Mouse (Mus musculus) spleen, postnatal 0 days (tissue): ENCODE measurements around the gene Mgme1. TPM values are rescaled to one million over a fixed set of nuclear protein-coding genes. Genes with fewer than 3 reads are reported as not detected.

Experiments
- polyA plus RNA-seq: library from polyadenylated mRNA; unstranded; fragments of >200 nt; fragmentation: Nextera tagmentation; extraction: Ambion mirVana; gene quantifications from 2 replicates; pipeline ENCODE4 v1.2.1, GENCODE M21; 2015

Gene Mgme1
- 11.5 and 12.3 TPM in 2 replicates for polyA plus RNA-seq

GRCm38 (mm10) chr2:144270507-144271420, at the start of gene Mgme1, which contains the start of gene Snx5:
TSS of gene Mgme1 (plus strand) at chr2:144270663.
TSS of gene Snx5 (minus strand) at chr2:144270906.

Other genes starting within 250 kb of the Mgme1 start
- gene Banf2, start 237.6 kb upstream of the Mgme1 start, polyA plus RNA-seq, result not detected in 2 replicates
- 76.9 and 86.0 TPM in 2 replicates for gene Snx5, start 243 bp downstream of the Mgme1 start, polyA plus RNA-seq
- gene Ovol2, start 61.5 kb downstream of the Mgme1 start, polyA plus RNA-seq, result not detected in 2 replicates
- 19.0 and 21.0 TPM in 2 replicates for gene Kat14, start 98.3 kb downstream of the Mgme1 start, polyA plus RNA-seq
- 2.4 and 2.5 TPM in 2 replicates for gene Pet117, start 98.3 kb downstream of the Mgme1 start, polyA plus RNA-seq